Mouse (Mus musculus) adrenal gland, postnatal 14 days (tissue): Measurements from ENCODE around the gene Rspo3. TPM values are rescaled to one million over a fixed set of nuclear protein-coding genes. Genes with fewer than 3 reads are reported as not detected.

Experiments
- DNase-seq: peaks from one replicate; pipeline ENCODE4 v3.0.0; 2021; ENCODE audit warnings: mixed read lengths
- total RNA-seq: library from RNA; stranded (reverse); gene quantifications from 2 replicates; pipeline ENCODE4 v1.2.3, GENCODE M21; 2021

Gene Rspo3
- total RNA-seq, 1 experiment from 2014 or later: 9.5 TPM

DNA sequence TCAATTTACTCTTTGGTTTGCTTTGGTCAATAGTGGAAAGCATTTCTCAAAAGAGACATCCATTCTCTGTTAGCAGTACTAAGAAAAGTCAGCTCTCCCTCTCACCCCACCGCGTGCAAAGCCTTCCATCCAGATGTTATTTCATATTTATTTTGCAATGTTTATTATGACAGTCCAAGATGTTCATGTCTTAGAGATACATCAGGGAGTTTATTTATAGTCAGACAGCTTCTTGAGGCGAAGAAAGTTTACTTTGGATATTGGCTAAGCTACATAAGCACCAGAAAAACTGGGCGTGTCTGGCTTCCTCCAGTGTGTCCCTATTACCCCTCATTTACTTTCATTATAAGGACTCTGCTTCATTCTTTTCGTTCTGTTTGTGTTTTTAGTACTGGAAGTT, 94.4 kb downstream of the Rspo3 start:
- DNase-seq: no peak

DNA sequence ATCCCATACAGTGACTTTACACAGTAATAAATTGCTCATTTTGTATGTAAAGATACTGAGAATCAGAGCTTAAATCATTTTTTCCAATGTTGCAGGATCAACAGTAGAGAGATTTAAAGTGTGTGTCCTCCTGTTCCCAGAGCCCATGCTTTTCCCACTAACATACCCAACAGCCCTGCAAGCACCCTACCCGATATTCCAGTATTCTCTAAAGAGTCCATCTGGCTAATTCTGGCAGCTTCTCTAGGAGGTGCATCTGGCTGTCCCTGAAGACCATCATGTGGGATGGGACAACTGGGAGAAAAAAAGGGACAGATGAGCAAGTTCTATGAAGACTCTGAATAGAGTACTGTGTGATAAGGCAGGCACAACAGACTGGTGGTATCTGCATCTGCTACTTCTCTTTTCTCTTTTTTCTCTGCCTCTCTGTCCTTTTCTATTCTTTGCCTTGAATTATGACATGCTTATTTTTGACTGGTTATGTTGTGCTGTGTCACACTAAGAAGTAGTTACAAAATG, 102.7 kb downstream of the Rspo3 start:
- DNase-seq: no peak

DNA sequence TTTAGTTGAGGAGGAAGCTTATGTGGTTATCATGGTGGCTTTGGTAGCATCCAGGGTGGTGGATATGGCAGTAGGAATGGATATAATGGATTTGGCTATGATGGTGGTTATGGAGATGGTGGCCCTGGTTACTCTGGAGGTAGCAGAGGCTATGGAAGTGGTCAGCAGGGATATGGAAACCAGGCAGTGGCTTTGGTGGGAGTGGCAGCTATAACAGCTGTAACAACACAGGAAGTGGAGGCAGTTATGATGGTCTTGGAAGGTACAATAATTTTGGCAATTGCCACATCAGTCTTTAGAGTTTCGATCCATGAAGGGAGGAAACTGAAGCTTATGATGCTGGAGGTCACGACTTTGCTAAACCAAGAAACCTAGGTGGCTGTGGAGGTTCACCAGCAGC, 109.0 kb downstream of the Rspo3 start:
- no peak for DNase-seq

DNA sequence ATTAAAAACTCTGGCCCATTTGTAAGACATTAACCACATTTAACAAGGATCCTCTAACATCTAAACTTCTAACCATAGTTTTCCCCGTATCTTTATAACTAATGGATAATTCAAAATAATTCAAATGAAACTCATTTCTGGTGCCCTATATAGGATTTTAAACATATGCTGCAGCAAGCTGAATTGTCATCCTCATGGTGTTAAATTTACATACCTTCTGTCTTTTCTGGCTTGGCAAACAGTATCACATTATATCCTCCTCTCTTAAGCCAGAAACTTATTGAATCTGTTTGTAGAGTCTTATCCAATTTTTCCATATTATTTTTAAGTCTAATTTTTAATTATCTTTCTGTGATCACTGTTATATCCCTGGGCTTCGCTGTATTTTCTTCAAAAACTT, 111.1 kb downstream of the Rspo3 start:
- no peak for DNase-seq

DNA sequence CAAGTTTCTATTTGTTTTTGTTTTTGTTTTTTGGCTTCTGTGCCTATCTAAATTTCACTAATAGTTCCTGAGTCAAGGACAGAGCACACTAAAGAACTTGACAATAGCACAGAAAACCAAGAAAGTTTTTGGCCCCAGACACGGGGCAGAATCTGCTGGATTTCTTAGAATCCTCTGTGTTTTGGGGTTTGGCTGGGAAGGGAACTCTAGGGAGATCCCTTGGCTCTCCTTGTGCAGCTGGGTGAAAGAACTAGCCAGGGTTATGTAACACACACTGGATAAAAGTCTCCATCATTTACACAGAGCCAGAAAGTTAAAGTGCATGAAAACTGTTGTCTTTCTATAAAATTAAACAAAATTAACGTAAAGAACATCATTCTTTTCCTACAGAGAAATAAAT, 121.3 kb downstream of the Rspo3 start:
- peak; percentile 33 for DNase-seq

DNA sequence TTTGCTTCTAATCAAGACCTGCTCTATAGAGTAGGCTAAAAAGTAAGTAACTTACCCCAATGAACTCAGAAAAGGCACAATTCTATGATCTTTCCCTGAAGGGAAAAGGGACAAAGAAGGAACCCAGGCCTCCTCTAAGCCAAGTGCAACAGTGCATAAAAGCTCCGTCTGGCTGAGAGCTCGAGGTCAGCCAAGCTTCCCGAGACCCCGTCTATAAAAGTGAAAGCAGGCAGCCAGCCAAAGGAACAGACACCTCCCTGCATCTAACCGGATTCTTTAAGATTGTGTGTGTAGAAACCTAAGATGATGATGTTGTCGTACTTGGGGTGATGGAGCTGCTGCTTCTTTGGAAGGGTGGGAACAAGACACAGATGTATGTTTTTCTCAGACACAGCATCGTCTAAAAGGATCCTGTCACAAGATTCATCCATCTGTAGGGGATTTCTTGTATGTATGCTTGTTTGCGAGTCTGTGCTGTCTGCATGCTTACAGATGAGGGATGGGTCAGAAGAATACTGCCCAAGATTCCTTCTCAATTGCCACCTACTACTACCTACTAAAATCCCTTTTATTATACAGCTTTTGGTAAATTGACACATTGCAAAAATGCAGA, 132.9 kb downstream of the Rspo3 start:
- DNase-seq: no peak

Other genes with a start within 250 kb of the Rspo3 start
- 52.3 and 71.0 TPM in 2 replicates for gene Echdc1, start 222.7 kb downstream of the Rspo3 start, total RNA-seq
- 46.9 and 49.9 TPM in 2 replicates for gene Rnf146, start 173.4 kb downstream of the Rspo3 start, total RNA-seq